Mouse (Mus musculus) ES-Bruce4 (cell line): ENCODE data around the gene Efemp2. TPM values are rescaled to one million over a fixed set of nuclear protein-coding genes. Genes with fewer than 3 reads are reported as not detected.

Source experiments
- H3K27ac ChIP-seq: 2 replicates; pipeline ENCODE4 v1.5.1; 2012; ENCODE audit warnings: low read length, inconsistent platforms; ENCODE audit not compliant: insufficient read depth
- H3K27me3 ChIP-seq: 2 replicates; pipeline ENCODE4 v1.6.1; 2012; ENCODE audit warnings: mild to moderate bottlenecking, low read length, inconsistent platforms; ENCODE audit not compliant: control insufficient read depth, poor library complexity, insufficient read depth, severe bottlenecking
- H3K36me3 ChIP-seq: 2 replicates; pipeline ENCODE4 v1.6.1; 2012; ENCODE audit warnings: inconsistent platforms, mild to moderate bottlenecking, low read length, moderate library complexity; ENCODE audit not compliant: control insufficient read depth, poor library complexity, insufficient read depth, severe bottlenecking
- H3K4me1 ChIP-seq: one replicate; pipeline ENCODE4 v1.8.1; 2011; ENCODE audit warnings: low read length; ENCODE audit not compliant: control insufficient read depth, insufficient read depth
- H3K4me3 ChIP-seq: 2 replicates; pipeline ENCODE4 v1.5.1; 2011; ENCODE audit warnings: low read depth, mild to moderate bottlenecking, low read length
- H3K9ac ChIP-seq: 2 replicates; pipeline ENCODE4 v1.6.1; 2012; ENCODE audit warnings: low read depth, mild to moderate bottlenecking, inconsistent platforms; ENCODE audit not compliant: poor library complexity, severe bottlenecking
- H3K9me3 ChIP-seq: replicated peaks from 2 replicates; pipeline ENCODE4 v1.6.1; 2012; ENCODE audit warnings: mild to moderate bottlenecking, low read length, inconsistent platforms; ENCODE audit not compliant: control insufficient read depth, poor library complexity, insufficient read depth, severe bottlenecking
- CTCF ChIP-seq: IDR thresholded peaks from one replicate; pipeline ENCODE4 v1.8.1; 2011; ENCODE audit warnings: low read depth, low read length
- EP300 ChIP-seq: IDR thresholded peaks from 2 replicates; pipeline ENCODE4 v1.6.1; 2011; ENCODE audit warnings: low read depth, low read length; ENCODE audit not compliant: insufficient read depth
- POLR2A ChIP-seq: IDR thresholded peaks from one replicate; pipeline ENCODE4 v1.8.1; 2011; ENCODE audit warnings: low read length; ENCODE audit not compliant: insufficient read depth
- polyA plus RNA-seq: library from polyadenylated mRNA; stranded (reverse); fragments of >200 nt; gene quantifications from 2 replicates; pipeline ENCODE4 v1.2.4, GENCODE M21; 2011; ENCODE audit warnings: low read depth; ENCODE audit not compliant: missing spikeins, insufficient read depth, insufficient read length

The Efemp2 gene
- polyA plus RNA-seq, 1 experiment, result 21.5 TPM

- no peak within 1 kb of the TSS for H3K27ac ChIP-seq
- TF ChIP-seq POLR2A, result peak; percentile 69
- no peak for TF ChIP-seq CTCF
- TF ChIP-seq EP300, result no peak
- H3K9ac ChIP-seq, result peak within 1 kb of the TSS; percentile 80
- H3K4me1 ChIP-seq, result no peaks in the 10 kb centered on the region
- peak within 1 kb of the TSS; percentile 98 for H3K4me3 ChIP-seq
- H3K36me3 ChIP-seq, result no peaks in the 10 kb centered on the region; the same call in 1 of the 2 replicates
- no peaks in the 10 kb centered on the region for H3K27me3 ChIP-seq
- no peaks in the 10 kb centered on the region for H3K9me3 ChIP-seq
Measured at GRCm38 (mm10) chr19:5460465-5460911, 13.3 kb upstream of the Efemp2 start, which contains the start of gene Fibp. Gene Fibp, plus strand, starts transcription at chr19:5460615.

- Histone ChIP-seq H3K9ac (no peak overlapping the region), H3K4me1 (no peaks in the 10 kb centered on the region), H3K4me3 (no peak overlapping the region), H3K9me3 (no peaks in the 10 kb centered on the region), H3K27me3 (no peaks in the 10 kb centered on the region), H3K36me3 (peaks cover 3% of the 10 kb centered on the region; the same call in 1 of the 2 replicates), H3K27ac (no peak overlapping the region)
- TF ChIP-seq POLR2A, result no peak
- no peak for TF ChIP-seq EP300
- no peak for TF ChIP-seq CTCF
Measured at GRCm38 (mm10) chr19:5461411-5461810, 12.3 kb upstream of the Efemp2 start.

- TF ChIP-seq CTCF, result no peak
- no peak for TF ChIP-seq EP300
- TF ChIP-seq POLR2A, result no peak
- Histone ChIP-seq H3K9me3 (no peaks in the 10 kb centered on the region), H3K36me3 (peaks cover 3% of the 10 kb centered on the region; the same call in 1 of the 2 replicates), H3K27me3 (no peaks in the 10 kb centered on the region), H3K9ac (no peak overlapping the region), H3K4me3 (no peak overlapping the region), H3K4me1 (no peaks in the 10 kb centered on the region), H3K27ac (no peak overlapping the region)
Measured at GRCm38 (mm10) chr19:5463212-5463611, 10.5 kb upstream of the Efemp2 start.

- Histone ChIP-seq H3K27ac (no peak overlapping the region), H3K36me3 (peaks cover 3% of the 10 kb centered on the region; the same call in 1 of the 2 replicates), H3K9me3 (no peaks in the 10 kb centered on the region), H3K9ac (no peak overlapping the region), H3K27me3 (no peaks in the 10 kb centered on the region), H3K4me1 (no peaks in the 10 kb centered on the region), H3K4me3 (peak overlapping the region; percentile 40)
- TF ChIP-seq CTCF (peak; percentile 97), POLR2A (no peak), EP300 (no peak)
Measured at GRCm38 (mm10) chr19:5463791-5464562, 9.8 kb upstream of the Efemp2 start.

GRCm38 (mm10) chr19:5465037-5465436, 8.7 kb upstream of the Efemp2 start:
- no peaks in the 10 kb centered on the region for H3K4me1 ChIP-seq
- no peaks in the 10 kb centered on the region for H3K9me3 ChIP-seq
- H3K36me3 ChIP-seq, result peaks cover 3% of the 10 kb centered on the region; the same call in 1 of the 2 replicates
- TF ChIP-seq CTCF (no peak), POLR2A (no peak), EP300 (no peak)
- no peak overlapping the region for H3K27ac ChIP-seq
- H3K27me3 ChIP-seq, result no peaks in the 10 kb centered on the region
- no peak overlapping the region for H3K9ac ChIP-seq
- H3K4me3 ChIP-seq, result no peak overlapping the region

- no peak overlapping the region for H3K27ac ChIP-seq
- TF ChIP-seq EP300 (no peak), CTCF (no peak)
- no peaks in the 10 kb centered on the region for H3K27me3 ChIP-seq
- H3K4me1 ChIP-seq, result no peaks in the 10 kb centered on the region
- H3K4me3 ChIP-seq, result no peak overlapping the region
- H3K36me3 ChIP-seq, result peaks cover 3% of the 10 kb centered on the region; the same call in 1 of the 2 replicates
- H3K9me3 ChIP-seq, result no peaks in the 10 kb centered on the region
- H3K9ac ChIP-seq, result no peak overlapping the region
Measured at GRCm38 (mm10) chr19:5466916-5467500, 6.7 kb upstream of the Efemp2 start.
